Mouse (Mus musculus) liver, embryonic 13.5 days (tissue): Measurements from ENCODE around the gene Hba-a2. TPM values are rescaled to one million over a fixed set of nuclear protein-coding genes. Genes with fewer than 3 reads are reported as not detected.

Experiments
- ATAC-seq: fragments of 200-750 bp; cut with Nextera tagmentation; 2 replicates; pipeline ENCODE4 v1.8.0; 2017; ENCODE audit warnings: low read depth, mild to moderate bottlenecking, moderate number of reproducible peaks, moderate library complexity
- DNase-seq: peaks from one replicate; pipeline ENCODE4 v3.0.0; 2022
- H3K27ac ChIP-seq: fragments of 300-500 bp; sonication (generic); 2 replicates; pipeline ENCODE4 v1.5.1; 2015; ENCODE audit warnings: moderate library complexity, mild to moderate bottlenecking, inconsistent platforms
- H3K27me3 ChIP-seq: fragments of 300-500 bp; sonication (generic); 2 replicates; pipeline ENCODE4 v1.6.1; 2015; ENCODE audit warnings: mild to moderate bottlenecking, inconsistent platforms
- H3K36me3 ChIP-seq: fragments of 300-500 bp; sonication (generic); 2 replicates; pipeline ENCODE4 v1.6.1; 2015; ENCODE audit warnings: mild to moderate bottlenecking, inconsistent platforms
- H3K4me1 ChIP-seq: fragments of 300-500 bp; sonication (generic); replicated peaks from 2 replicates; pipeline ENCODE4 v1.6.1; 2015; ENCODE audit warnings: inconsistent platforms
- H3K4me2 ChIP-seq: fragments of 300-500 bp; sonication (generic); 2 replicates; pipeline ENCODE4 v1.6.1; 2015; ENCODE audit warnings: inconsistent platforms, mild to moderate bottlenecking, moderate library complexity
- H3K4me3 ChIP-seq: fragments of 300-500 bp; sonication (generic); replicated peaks from 2 replicates; pipeline ENCODE4 v1.5.1; 2015; ENCODE audit warnings: mild to moderate bottlenecking, inconsistent platforms
- H3K9ac ChIP-seq: fragments of 300-500 bp; sonication (generic); 2 replicates; pipeline ENCODE4 v1.6.1; 2015; ENCODE audit warnings: mild to moderate bottlenecking, inconsistent platforms
- H3K9me3 ChIP-seq: fragments of 300-500 bp; sonication (generic); replicated peaks from 2 replicates; pipeline ENCODE4 v1.6.1; 2016; ENCODE audit warnings: inconsistent platforms
- WGBS: fragments of 180-500 bp; shearing (Covaris S2); methylation state at CpG from one replicate; pipeline ENCODE4 v1.1.7; 2015; ENCODE audit not compliant: insufficient replicate concordance; 5-methylcytosine and 5-hydroxymethylcytosine counted together
- polyA plus RNA-seq: library from polyadenylated mRNA; unstranded; fragments of >200 nt; fragmentation: Nextera tagmentation; extraction: Ambion mirVana; gene quantifications from 2 replicates; pipeline ENCODE4 v1.2.1, GENCODE M21; 2015

Hba-a2 gene
- polyA plus RNA-seq, 1 experiment from 2014 or later: 155,581 TPM

DNA sequence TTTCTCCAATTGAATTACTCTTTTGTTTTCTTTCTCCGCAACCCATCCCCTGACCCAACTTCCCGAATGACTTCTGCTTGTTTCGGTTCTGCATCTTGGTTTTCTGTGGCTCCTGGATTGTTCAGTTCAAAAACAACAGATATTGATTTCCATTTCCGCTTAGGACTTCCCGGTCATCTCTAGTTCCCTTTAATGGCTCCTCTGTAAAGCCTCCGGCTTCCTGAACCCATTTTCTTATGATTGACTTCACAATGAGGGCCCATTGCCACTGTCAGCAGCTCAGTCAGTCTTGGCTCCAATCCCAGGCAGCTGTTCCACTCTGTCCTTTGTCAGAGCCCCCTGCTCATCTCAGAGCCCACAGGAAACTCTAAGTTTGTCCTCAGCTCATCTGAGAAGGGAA, 34.8 kb downstream of the Hba-a2 start:
- ATAC-seq (no peak), DNase-seq (no peak)
- Histone ChIP-seq H3K27me3 (peaks cover 14% of the 10 kb centered on the region; the same call in 1 of the 2 replicates), H3K4me1 (0 out of 2 replicates have a peak, but pooled peaks cover 4% of the 10 kb centered on the region), H3K4me3 (no peak overlapping the region), H3K27ac (no peak overlapping the region), H3K9me3 (no peaks in the 10 kb centered on the region), H3K4me2 (no peak overlapping the region), H3K36me3 (no peaks in the 10 kb centered on the region), H3K9ac (no peak overlapping the region)
- WGBS: 35% methylated on average over 6 of the region's 6 CpGs

GRCm38 (mm10) chr11:32331861-32332260, 35.6 kb downstream of the Hba-a2 start:
- WGBS: 53% methylated on average over 5 of the region's 5 CpGs
- Histone ChIP-seq H3K9me3 (no peaks in the 10 kb centered on the region), H3K4me1 (0 out of 2 replicates have a peak, but pooled peaks cover 4% of the 10 kb centered on the region), H3K27ac (no peak overlapping the region), H3K9ac (no peak overlapping the region), H3K36me3 (no peaks in the 10 kb centered on the region), H3K4me2 (no peak overlapping the region), H3K4me3 (no peak overlapping the region), H3K27me3 (peaks cover 9% of the 10 kb centered on the region; the same call in 1 of the 2 replicates)
- DNase-seq (no peak), ATAC-seq (no peak)

DNA sequence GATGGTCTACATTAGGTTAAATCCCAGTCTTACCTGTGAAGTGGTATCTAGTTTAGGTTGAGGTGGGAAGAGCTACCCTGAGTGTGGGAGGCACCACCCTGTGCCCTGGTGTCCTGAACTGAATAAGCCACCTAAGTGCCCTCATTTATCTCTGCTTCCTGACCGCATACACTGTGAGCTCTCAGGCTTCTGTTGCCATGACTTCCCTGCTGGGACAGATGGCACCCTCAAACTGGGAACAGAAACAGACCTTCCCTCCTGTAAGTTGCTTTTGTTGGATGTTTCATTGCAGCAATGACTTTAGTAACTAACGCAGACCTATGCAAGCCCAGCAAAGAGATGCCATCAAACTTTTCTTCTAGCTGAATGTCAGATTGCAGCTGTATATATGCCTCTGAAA, 36.9 kb downstream of the Hba-a2 start:
- Histone ChIP-seq H3K9ac (no peak overlapping the region), H3K4me2 (no peak overlapping the region), H3K36me3 (no peaks in the 10 kb centered on the region), H3K9me3 (no peaks in the 10 kb centered on the region), H3K4me1 (0 out of 2 replicates have a peak, but pooled peaks cover 4% of the 10 kb centered on the region), H3K27ac (no peak overlapping the region), H3K4me3 (no peak overlapping the region), H3K27me3 (peaks cover 2% of the 10 kb centered on the region; the same call in 1 of the 2 replicates)
- WGBS: 61% methylated on average over 2 of the region's 2 CpGs
- ATAC-seq (no peak), DNase-seq (no peak)

DNA sequence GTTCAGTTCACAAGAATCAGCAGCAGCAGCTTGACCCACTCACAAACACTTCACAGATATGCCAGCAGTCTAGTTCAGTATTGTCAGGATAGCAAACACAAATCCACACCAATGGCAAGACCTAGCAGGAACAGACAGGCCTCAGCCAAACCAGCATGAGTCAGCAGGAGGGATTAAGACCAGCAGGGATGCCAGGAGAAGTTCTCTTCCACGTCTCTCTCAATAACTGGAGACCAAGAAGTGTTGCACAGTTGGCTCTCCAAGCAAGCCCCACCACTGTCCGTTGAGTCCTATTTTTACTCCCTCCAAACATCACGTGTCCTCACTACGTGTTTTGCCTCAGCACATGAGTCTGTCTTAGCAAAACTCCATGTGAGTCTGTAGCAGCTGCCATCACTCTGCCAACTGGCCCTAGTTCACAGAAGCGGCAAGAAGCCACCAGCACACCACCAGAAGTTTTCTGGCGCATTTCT, 40.2 kb downstream of the Hba-a2 start:
- no peak for ATAC-seq
- no peak overlapping the region for H3K4me3 ChIP-seq
- H3K9ac ChIP-seq: no peak overlapping the region
- WGBS: 70% methylated on average over 6 of the region's 6 CpGs
- H3K4me1 ChIP-seq: no peaks in the 10 kb centered on the region
- no peak overlapping the region for H3K4me2 ChIP-seq
- no peak for DNase-seq
- H3K27ac ChIP-seq: no peak overlapping the region
- H3K27me3 ChIP-seq: peaks cover 9% of the 10 kb centered on the region; the same call in 1 of the 2 replicates
- no peaks in the 10 kb centered on the region for H3K9me3 ChIP-seq
- H3K36me3 ChIP-seq: no peaks in the 10 kb centered on the region

GRCm38 (mm10) chr11:32339131-32339531, 42.8 kb downstream of the Hba-a2 start:
- peaks cover 9% of the 10 kb centered on the region for H3K4me1 ChIP-seq
- 26% methylated on average over 2 of the region's 2 CpGs for WGBS
- H3K27me3 ChIP-seq: peaks cover 19% of the 10 kb centered on the region
- ATAC-seq: no peak
- H3K27ac ChIP-seq: no peak overlapping the region
- H3K4me2 ChIP-seq: no peak overlapping the region
- no peaks in the 10 kb centered on the region for H3K9me3 ChIP-seq
- H3K4me3 ChIP-seq: no peak overlapping the region
- H3K36me3 ChIP-seq: no peaks in the 10 kb centered on the region
- DNase-seq: no peak
- H3K9ac ChIP-seq: no peak overlapping the region

GRCm38 (mm10) chr11:32340476-32341473, 44.5 kb downstream of the Hba-a2 start:
- peaks cover 9% of the 10 kb centered on the region for H3K4me1 ChIP-seq
- DNase-seq: no peak
- no peak overlapping the region for H3K4me2 ChIP-seq
- peak; percentile 24; the same call in 1 of the 2 replicates for ATAC-seq
- H3K27me3 ChIP-seq: peaks cover 34% of the 10 kb centered on the region
- H3K36me3 ChIP-seq: no peaks in the 10 kb centered on the region
- WGBS: 31% methylated on average over 17 of the region's 17 CpGs
- no peak overlapping the region for H3K4me3 ChIP-seq
- no peaks in the 10 kb centered on the region for H3K9me3 ChIP-seq
- no peak overlapping the region for H3K27ac ChIP-seq
- no peak overlapping the region for H3K9ac ChIP-seq

DNA sequence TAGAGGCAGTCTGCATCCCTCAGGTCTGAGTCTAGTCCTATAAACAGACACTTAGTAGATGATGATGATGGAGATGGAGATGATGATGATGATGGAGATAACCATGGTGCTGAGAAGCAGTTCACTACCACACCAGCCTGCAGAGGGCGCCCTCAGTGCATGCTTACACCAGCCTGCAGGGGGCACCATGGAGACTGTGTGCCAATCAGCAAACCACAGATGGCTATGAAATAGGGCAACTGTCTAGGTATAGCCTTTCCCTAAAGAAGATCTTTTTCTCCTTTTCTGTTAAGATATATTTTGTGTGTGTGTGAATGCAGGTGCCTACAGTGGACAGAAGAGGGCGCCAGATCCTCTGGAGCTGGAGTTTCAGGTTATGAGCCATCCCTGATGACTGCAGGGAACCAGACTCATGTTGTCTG, 46.5 kb downstream of the Hba-a2 start:
- 6% methylated on average over 2 of the region's 2 CpGs for WGBS
- H3K4me3 ChIP-seq: no peak overlapping the region
- H3K4me2 ChIP-seq: no peak overlapping the region
- ATAC-seq (no peak), DNase-seq (peak; percentile 34)
- H3K9me3 ChIP-seq: no peaks in the 10 kb centered on the region
- H3K27me3 ChIP-seq: peaks cover 54% of the 10 kb centered on the region
- no peaks in the 10 kb centered on the region for H3K36me3 ChIP-seq
- H3K9ac ChIP-seq: no peak overlapping the region
- no peak overlapping the region for H3K27ac ChIP-seq
- peaks cover 17% of the 10 kb centered on the region for H3K4me1 ChIP-seq

DNA sequence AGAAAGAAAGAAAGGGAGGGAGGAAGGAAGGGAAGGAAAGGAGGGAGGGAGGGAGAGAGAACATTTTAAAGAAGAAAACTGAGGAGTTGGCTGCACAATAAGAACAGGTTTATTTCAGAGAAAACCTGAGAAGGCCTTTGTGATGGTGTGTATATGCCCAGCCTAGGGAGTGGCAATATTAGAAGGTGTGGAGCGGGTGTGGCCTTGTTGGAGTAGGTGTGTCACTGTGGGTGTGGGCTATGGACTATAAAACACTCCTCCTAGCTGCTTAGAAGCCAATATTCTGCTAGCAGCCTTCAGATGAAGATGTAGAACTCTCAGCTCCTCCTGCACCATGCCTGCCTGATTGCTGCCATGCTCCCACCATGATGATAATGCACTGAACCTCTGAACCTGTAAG, 47.1 kb downstream of the Hba-a2 start:
- WGBS: 60% methylated on average over 1 of the region's 1 CpGs

GRCm38 (mm10) chr11:32345504-32346297, 49.4 kb downstream of the Hba-a2 start:
- ATAC-seq (no peak), DNase-seq (no peak)
- H3K9me3 ChIP-seq: no peaks in the 10 kb centered on the region
- 52% methylated on average over 6 of the region's 6 CpGs for WGBS
- peaks cover 68% of the 10 kb centered on the region for H3K27me3 ChIP-seq
- H3K27ac ChIP-seq: no peak overlapping the region
- no peak overlapping the region for H3K4me2 ChIP-seq
- H3K9ac ChIP-seq: no peak overlapping the region
- H3K4me1 ChIP-seq: peaks cover 34% of the 10 kb centered on the region
- H3K4me3 ChIP-seq: no peak overlapping the region
- no peaks in the 10 kb centered on the region for H3K36me3 ChIP-seq

More for the DNA sequence above, 47.1 kb downstream of the Hba-a2 start:
- Histone ChIP-seq H3K4me1 (peaks cover 23% of the 10 kb centered on the region), H3K9me3 (no peaks in the 10 kb centered on the region), H3K4me2 (no peak overlapping the region), H3K4me3 (no peak overlapping the region), H3K27me3 (peaks cover 60% of the 10 kb centered on the region), H3K36me3 (no peaks in the 10 kb centered on the region), H3K27ac (no peak overlapping the region), H3K9ac (no peak overlapping the region)
- ATAC-seq (no peak), DNase-seq (no peak)
